Mouse (Mus musculus): ENCODE results near the gene Qser1.

DNA sequence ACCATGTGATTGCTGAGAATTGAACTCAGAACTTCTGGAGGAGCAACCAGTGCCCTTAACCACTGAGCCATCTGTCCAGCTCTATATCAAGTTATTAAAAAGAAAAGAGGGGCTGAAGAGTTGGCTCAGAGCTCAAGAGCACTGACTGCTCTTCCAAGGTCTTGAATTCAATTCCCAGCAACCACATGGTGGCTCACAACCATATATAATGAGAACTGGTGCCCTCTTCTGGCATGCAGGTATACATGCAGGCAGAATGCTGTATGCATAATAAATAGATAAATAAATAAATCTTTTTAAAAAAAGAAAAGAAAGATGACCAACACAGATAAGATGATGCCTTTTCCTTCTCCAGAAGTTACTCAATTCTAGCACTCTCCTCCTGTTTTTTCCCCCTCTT, 24.4 kb upstream of the Qser1 start:
- no peak for TF ChIP-seq CTCF (IDR thresholded peaks at IDR 0.05; ENCODE audit: borderline replicate concordance, control insufficient read depth, extremely low read depth, insufficient read depth, low read length, poor library complexity)
- TF ChIP-seq POLR2A (IDR thresholded peaks at IDR 0.05; ENCODE audit: control insufficient read depth, extremely low read depth, insufficient read depth, low read length, poor library complexity) = no peak
